Mouse (Mus musculus) CD8-positive naive resting alpha-beta T cell, adult 57 days (primary cell): ENCODE data around the gene Fat3. TPM values are rescaled to one million over a fixed set of nuclear protein-coding genes. Genes with fewer than 3 reads are reported as not detected.

Experiments
- total RNA-seq: library from RNA; stranded (reverse); gene quantifications from one replicate; pipeline ENCODE4 v1.2.4, GENCODE M21; 2023

Fat3 gene
- total RNA-seq = not detected

GRCm38 (mm10) chr9:16501186-16501711 is at the start of gene Fat3:
TSS of gene Fat3 (minus strand) at chr9:16501285.

GRCm38 (mm10) chr9:15874506-15875160 is 626.5 kb downstream of the Fat3 start, which contains the start of gene Mtnr1b:
TSS of gene Mtnr1b (minus strand) at chr9:15874556.

